Mouse (Mus musculus) stomach, postnatal 0 days (tissue): ENCODE measurements around the gene Fam227b.

Experiments used
- CTCF ChIP-seq: IDR thresholded peaks from 2 replicates; pipeline ENCODE4 v1.5.1; 2016; ENCODE audit warnings: antibody characterized with exemption, low read depth, mild to moderate bottlenecking, moderate library complexity
- EP300 ChIP-seq: optimal IDR thresholded peaks from 2 replicates; pipeline ENCODE3; 2016; ENCODE audit warnings: antibody characterized with exemption

- TF ChIP-seq CTCF (no peak), EP300 (no peak)
Observed at GRCm38 (mm10) chr2:126060595-126060994, 91.2 kb downstream of the Fam227b start.
